Mouse (Mus musculus): ENCODE data around the gene Syngr3. TPM values are rescaled to one million over a fixed set of nuclear protein-coding genes. Genes with fewer than 3 reads are reported as not detected.

Syngr3 gene
- polyA plus RNA-seq, 1 experiment from 2014 or later: 4.6 TPM

DNA sequence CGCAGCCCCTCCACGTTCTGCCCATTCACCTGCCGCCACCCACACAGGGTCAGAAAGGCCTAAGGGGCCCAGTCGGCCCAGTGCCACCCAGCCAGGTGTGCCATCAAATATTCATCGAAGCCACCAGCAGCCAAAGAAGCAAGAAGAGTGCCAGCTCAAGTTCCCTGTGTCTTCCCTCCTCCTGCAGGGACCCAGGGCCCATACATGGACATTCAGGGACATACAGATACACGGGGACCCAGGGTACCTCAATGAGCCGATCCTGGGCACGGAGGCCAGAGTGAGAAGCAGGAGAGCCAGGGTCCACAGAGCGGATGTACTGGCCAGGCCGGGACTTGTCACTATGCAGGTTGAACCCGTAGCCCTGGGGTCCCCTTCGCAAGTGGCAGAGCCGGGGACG lies 47.8 kb downstream of the Syngr3 start:
- Histone ChIP-seq H3K4me3 (no peak overlapping the region), H3K27ac (no peak overlapping the region), H3K4me2 (no peak overlapping the region), H3K36me3 (peaks cover 48% of the 10 kb centered on the region), H3K27me3 (no peaks in the 10 kb centered on the region), H3K4me1 (peaks cover 48% of the 10 kb centered on the region), H3K9ac (no peak overlapping the region), H3K9me3 (no peaks in the 10 kb centered on the region)
- ATAC-seq (ENCODE audit: insufficient number of reproducible peaks, insufficient read depth, low FRiP score, low TSS enrichment, low read depth): no peak
- 92% methylated on average over 14 of the region's 14 CpGs for WGBS

DNA sequence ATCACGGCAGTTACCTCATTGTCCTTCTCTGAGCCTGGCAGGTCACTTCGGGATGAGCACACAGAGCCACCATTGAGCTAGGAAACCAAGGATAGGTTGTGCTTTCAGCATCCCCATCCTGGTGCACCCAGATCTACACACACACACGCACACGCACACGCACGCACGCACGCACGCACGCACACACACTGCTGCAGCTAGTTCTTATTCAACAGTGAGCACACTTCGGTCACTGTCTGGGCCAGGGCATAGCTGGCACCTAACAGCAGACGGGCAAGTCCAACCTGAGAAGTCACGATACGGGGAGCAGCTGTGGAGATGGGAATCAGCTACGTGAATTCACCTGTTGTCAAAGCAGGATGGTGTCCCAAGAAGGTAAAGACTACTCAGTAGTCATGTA lies 49.2 kb downstream of the Syngr3 start:
- Histone ChIP-seq H3K9me3 (no peaks in the 10 kb centered on the region), H3K4me3 (no peak overlapping the region), H3K27ac (peak overlapping the region; percentile 95), H3K36me3 (peaks cover 55% of the 10 kb centered on the region), H3K9ac (no peak overlapping the region), H3K4me2 (no peak overlapping the region; the same call in 1 of the 2 replicates), H3K4me1 (peaks cover 48% of the 10 kb centered on the region), H3K27me3 (no peaks in the 10 kb centered on the region)
- 92% methylated on average over 15 of the region's 15 CpGs for WGBS
- no peak for ATAC-seq (ENCODE audit: insufficient number of reproducible peaks, insufficient read depth, low FRiP score, low TSS enrichment, low read depth)

DNA sequence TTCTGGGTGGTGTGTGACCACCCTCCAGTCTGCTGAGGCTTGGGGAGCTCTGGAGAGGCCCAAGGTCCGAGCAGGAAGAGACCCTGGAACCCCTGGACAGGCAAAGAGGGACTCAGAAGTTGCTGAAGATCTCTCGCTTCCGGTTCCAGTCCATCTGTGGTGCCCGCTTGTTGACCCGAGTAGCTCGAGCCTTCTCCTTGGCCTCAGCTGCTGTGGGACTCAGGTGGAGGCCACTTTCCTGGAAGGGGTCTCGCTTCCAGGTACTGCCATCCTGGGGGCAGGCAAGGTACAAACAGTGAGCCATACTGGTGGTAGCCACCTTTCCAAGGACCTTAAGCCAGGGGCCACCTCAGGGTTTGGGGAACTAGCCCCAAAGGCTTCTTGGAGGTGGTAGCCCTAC lies 49.6 kb downstream of the Syngr3 start:
- H3K27ac ChIP-seq: peak overlapping the region; percentile 95
- H3K4me3 ChIP-seq: no peak overlapping the region
- H3K36me3 ChIP-seq: peaks cover 51% of the 10 kb centered on the region
- H3K27me3 ChIP-seq: no peaks in the 10 kb centered on the region
- peak overlapping the region; percentile 65; the same call in 1 of the 2 replicates for H3K9ac ChIP-seq
- peak overlapping the region; percentile 37 for H3K4me2 ChIP-seq
- H3K9me3 ChIP-seq: no peaks in the 10 kb centered on the region
- H3K4me1 ChIP-seq: peaks cover 43% of the 10 kb centered on the region
- WGBS: 88% methylated on average over 7 of the region's 7 CpGs
- ATAC-seq (ENCODE audit: insufficient number of reproducible peaks, insufficient read depth, low FRiP score, low TSS enrichment, low read depth): no peak

DNA sequence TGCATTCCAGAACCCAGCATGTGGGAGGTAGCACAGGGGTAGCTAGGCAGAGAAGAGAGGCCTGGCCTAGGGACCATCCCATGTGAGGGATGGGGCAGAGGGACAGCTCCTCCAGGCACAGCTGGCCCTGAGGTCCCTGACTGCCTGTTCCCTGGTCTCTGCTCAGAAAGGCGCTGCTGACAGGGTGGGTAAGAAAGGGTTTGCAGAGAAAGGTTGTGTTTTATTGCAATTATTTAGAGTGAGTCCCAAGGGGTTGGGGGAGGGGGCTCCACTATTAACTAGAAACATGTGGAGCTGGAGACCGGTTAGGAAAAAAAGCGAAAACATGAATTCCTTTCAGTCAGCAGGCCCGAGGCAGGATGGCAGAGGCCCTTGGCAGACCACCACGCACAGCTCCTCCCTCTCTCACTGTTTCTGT lies 50.2 kb downstream of the Syngr3 start:
- peak overlapping the region; percentile 37 for H3K4me2 ChIP-seq
- 13% methylated on average over 5 of the region's 5 CpGs for WGBS
- no peak overlapping the region for H3K4me3 ChIP-seq
- peaks cover 50% of the 10 kb centered on the region for H3K36me3 ChIP-seq
- H3K9me3 ChIP-seq: no peaks in the 10 kb centered on the region
- ATAC-seq (ENCODE audit: insufficient number of reproducible peaks, insufficient read depth, low FRiP score, low TSS enrichment, low read depth): peak; percentile 73
- H3K27ac ChIP-seq: peak overlapping the region; percentile 95
- no peaks in the 10 kb centered on the region for H3K27me3 ChIP-seq
- H3K4me1 ChIP-seq: peaks cover 38% of the 10 kb centered on the region
- H3K9ac ChIP-seq: peak overlapping the region; percentile 65

DNA sequence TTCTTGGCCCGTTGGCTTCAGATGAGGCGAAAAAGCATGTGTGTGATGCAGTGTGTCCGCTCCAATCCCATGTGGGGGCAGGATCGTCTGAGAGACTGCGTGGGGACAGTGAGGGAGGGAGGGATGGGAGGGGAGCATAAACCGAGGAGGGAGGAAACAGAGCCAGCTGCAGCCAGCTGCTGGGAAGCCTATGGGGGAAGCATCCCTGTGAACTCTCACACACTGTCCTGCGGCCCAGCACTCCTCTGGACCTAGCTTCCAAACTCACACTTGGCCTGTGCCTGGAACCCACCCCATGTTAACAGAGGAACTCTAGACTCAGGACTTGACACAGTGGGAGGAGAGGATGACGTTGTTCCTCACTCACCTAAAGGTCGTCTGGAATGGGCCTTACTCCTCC lies 50.9 kb downstream of the Syngr3 start:
- peaks cover 32% of the 10 kb centered on the region for H3K4me1 ChIP-seq
- no peak for ATAC-seq (ENCODE audit: insufficient number of reproducible peaks, insufficient read depth, low FRiP score, low TSS enrichment, low read depth)
- peaks cover 50% of the 10 kb centered on the region for H3K36me3 ChIP-seq
- WGBS: 41% methylated on average over 9 of the region's 9 CpGs
- no peaks in the 10 kb centered on the region for H3K9me3 ChIP-seq
- no peaks in the 10 kb centered on the region for H3K27me3 ChIP-seq
- no peak overlapping the region for H3K4me3 ChIP-seq
- peak overlapping the region; percentile 95 for H3K27ac ChIP-seq
- H3K9ac ChIP-seq: 0 out of 2 replicates have a peak overlapping the region, but pooled peaks have one; percentile 65
- 0 out of 2 replicates have a peak overlapping the region, but pooled peaks have one; percentile 37 for H3K4me2 ChIP-seq

DNA sequence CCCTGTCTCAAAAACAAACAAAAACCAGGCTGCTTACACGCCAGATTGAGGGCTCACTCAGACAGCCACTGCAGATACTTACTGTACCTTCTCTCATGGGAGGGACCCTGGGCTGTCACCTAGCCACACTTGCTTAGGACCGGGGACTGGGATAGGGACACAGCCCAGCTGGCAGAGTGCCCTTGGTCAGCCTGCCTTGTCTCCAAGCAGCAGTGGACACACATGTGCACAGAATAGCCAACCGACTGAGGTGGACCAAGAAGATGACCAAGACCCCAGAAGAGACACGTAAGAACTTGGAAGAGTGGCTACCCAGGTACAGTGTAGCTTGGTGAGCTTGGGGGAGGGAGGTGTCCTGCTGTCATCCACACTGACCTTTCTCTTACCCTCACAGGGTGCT lies 51.5 kb downstream of the Syngr3 start:
- Histone ChIP-seq H3K4me3 (no peak overlapping the region), H3K27ac (peak overlapping the region; percentile 95), H3K27me3 (no peaks in the 10 kb centered on the region), H3K9me3 (no peaks in the 10 kb centered on the region), H3K4me2 (no peak overlapping the region), H3K4me1 (peaks cover 33% of the 10 kb centered on the region), H3K36me3 (peaks cover 50% of the 10 kb centered on the region), H3K9ac (no peak overlapping the region)
- ATAC-seq (ENCODE audit: insufficient number of reproducible peaks, insufficient read depth, low FRiP score, low TSS enrichment, low read depth): no peak
- WGBS: 90% methylated on average over 4 of the region's 4 CpGs

DNA sequence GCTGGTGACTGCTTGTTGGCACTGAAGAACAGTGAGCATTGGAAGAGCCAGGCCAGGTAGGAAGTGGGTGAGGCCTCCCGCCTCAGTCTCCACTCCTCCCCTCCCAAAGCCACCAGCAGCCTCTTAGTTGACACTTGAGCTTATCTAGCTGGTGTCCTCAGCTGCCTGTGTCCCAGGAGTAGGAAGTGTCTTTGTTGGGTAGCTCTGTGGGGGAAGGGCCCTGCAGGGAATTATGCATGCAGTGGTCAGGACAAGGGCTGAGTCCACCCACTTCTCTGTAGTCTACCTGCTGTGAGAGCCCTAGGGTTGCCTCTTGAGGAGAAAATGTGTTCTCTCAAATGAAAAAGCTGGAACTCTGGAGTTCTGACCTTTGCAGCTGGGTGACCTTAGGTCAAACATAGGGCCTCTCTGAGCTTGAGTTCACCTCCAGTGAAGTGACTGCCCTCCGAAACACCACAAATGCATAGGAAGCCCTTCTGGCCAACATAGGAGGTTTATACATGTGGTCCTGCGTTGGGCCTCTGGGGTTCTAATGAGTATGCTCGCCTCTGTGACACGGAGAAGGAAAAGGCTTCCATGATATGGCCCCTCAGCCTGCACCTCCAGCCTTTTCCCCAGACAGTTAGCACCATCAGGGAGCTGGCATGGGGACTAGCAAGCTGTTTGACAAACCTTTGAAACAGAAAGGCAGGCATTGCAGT lies 52.8 kb downstream of the Syngr3 start:
- peaks cover 40% of the 10 kb centered on the region for H3K4me1 ChIP-seq

DNA sequence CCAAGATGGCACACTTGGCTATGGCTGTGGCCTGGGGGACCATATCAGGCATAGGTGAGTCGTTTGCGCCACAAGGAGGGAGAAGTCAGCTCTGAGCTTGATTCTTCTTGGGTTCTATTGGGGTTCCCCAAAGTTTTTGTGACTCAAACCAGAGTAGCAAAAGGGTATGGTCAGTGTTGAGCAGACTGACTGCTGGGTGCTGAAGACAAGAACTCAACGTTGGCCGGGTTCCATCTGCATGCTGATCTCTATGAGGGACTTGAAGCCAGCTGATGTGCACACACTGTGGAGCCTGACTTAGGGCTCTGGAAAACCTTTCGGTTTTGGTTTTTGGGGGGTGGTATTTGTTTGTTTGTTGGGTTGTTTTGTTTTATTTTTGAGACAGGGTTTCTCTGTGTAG lies 54.1 kb downstream of the Syngr3 start:
- Histone ChIP-seq H3K9me3 (no peaks in the 10 kb centered on the region), H3K4me3 (no peak overlapping the region), H3K4me1 (peaks cover 44% of the 10 kb centered on the region), H3K27me3 (no peaks in the 10 kb centered on the region), H3K9ac (no peak overlapping the region), H3K27ac (no peak overlapping the region), H3K36me3 (peaks cover 33% of the 10 kb centered on the region), H3K4me2 (no peak overlapping the region)
- 92% methylated on average over 5 of the region's 5 CpGs for WGBS
- ATAC-seq (ENCODE audit: insufficient number of reproducible peaks, insufficient read depth, low FRiP score, low TSS enrichment, low read depth): no peak

More for the DNA sequence above, 52.8 kb downstream of the Syngr3 start:
- H3K36me3 ChIP-seq: peaks cover 39% of the 10 kb centered on the region
- no peak overlapping the region for H3K4me2 ChIP-seq
- H3K4me3 ChIP-seq: no peak overlapping the region
- no peaks in the 10 kb centered on the region for H3K9me3 ChIP-seq
- no peaks in the 10 kb centered on the region for H3K27me3 ChIP-seq
- H3K27ac ChIP-seq: no peak overlapping the region
- H3K9ac ChIP-seq: 0 out of 2 replicates have a peak overlapping the region, but pooled peaks have one; percentile 11
- 67% methylated on average over 5 of the region's 5 CpGs for WGBS
- no peak for ATAC-seq (ENCODE audit: insufficient number of reproducible peaks, insufficient read depth, low FRiP score, low TSS enrichment, low read depth)

Other genes starting within 250 kb of the Syngr3 start
- 3.5 and 5.5 TPM in 2 replicates for gene Dnase1l2, start 246.8 kb downstream of the Syngr3 start, polyA plus RNA-seq (2015; fragmentation: Nextera tagmentation; extraction: Ambion mirVana)
- gene E4f1, start 219.6 kb downstream of the Syngr3 start, polyA plus RNA-seq (2015; fragmentation: Nextera tagmentation; extraction: Ambion mirVana): 44.4 and 46.4 TPM in 2 replicates
- gene Pgp, start 219.6 kb downstream of the Syngr3 start, polyA plus RNA-seq (2015; fragmentation: Nextera tagmentation; extraction: Ambion mirVana): 47.4 and 48.7 TPM in 2 replicates
- gene Bricd5, start 216.1 kb downstream of the Syngr3 start, polyA plus RNA-seq (2015; fragmentation: Nextera tagmentation; extraction: Ambion mirVana): not detected in 2 replicates
- gene Mlst8, start 210.9 kb downstream of the Syngr3 start, polyA plus RNA-seq (2015; fragmentation: Nextera tagmentation; extraction: Ambion mirVana): 32.5 and 33.2 TPM in 2 replicates
- gene Caskin1, start 201.4 kb downstream of the Syngr3 start, polyA plus RNA-seq (2015; fragmentation: Nextera tagmentation; extraction: Ambion mirVana): 3.5 and 5.4 TPM in 2 replicates
- 96.1 and 97.1 TPM in 2 replicates for gene Traf7, start 162.0 kb downstream of the Syngr3 start, polyA plus RNA-seq (2015; fragmentation: Nextera tagmentation; extraction: Ambion mirVana)
- 2.8 and 3.3 TPM in 2 replicates for gene Rab26, start 155.7 kb downstream of the Syngr3 start, polyA plus RNA-seq (2015; fragmentation: Nextera tagmentation; extraction: Ambion mirVana)
- 24.1 and 30.6 TPM in 2 replicates for gene Pkd1, start 140.1 kb downstream of the Syngr3 start, polyA plus RNA-seq (2015; fragmentation: Nextera tagmentation; extraction: Ambion mirVana)
- gene Tsc2, start 57.3 kb downstream of the Syngr3 start, polyA plus RNA-seq (2015; fragmentation: Nextera tagmentation; extraction: Ambion mirVana): 60.9 and 69.9 TPM in 2 replicates
- gene Nthl1, start 57.3 kb downstream of the Syngr3 start, polyA plus RNA-seq (2015; fragmentation: Nextera tagmentation; extraction: Ambion mirVana): 24.2 TPM in 2 replicates
- 50.2 and 50.4 TPM in 2 replicates for gene Slc9a3r2, start 39.6 kb downstream of the Syngr3 start, polyA plus RNA-seq (2015; fragmentation: Nextera tagmentation; extraction: Ambion mirVana)
- gene Npw, start 31.5 kb downstream of the Syngr3 start, polyA plus RNA-seq (2015; fragmentation: Nextera tagmentation; extraction: Ambion mirVana): 0.74 and 1.2 TPM in 2 replicates
- gene Zfp598, start 20.3 kb downstream of the Syngr3 start, polyA plus RNA-seq (2015; fragmentation: Nextera tagmentation; extraction: Ambion mirVana): 21.4 and 22.1 TPM in 2 replicates
- gene Gfer, start 6.2 kb upstream of the Syngr3 start, polyA plus RNA-seq (2015; fragmentation: Nextera tagmentation; extraction: Ambion mirVana): 43.8 and 49.0 TPM in 2 replicates
- gene Noxo1, start 6.3 kb upstream of the Syngr3 start, polyA plus RNA-seq (2015; fragmentation: Nextera tagmentation; extraction: Ambion mirVana): 2.6 and 3.5 TPM in 2 replicates
- gene Tbl3, start 17.7 kb upstream of the Syngr3 start, polyA plus RNA-seq (2015; fragmentation: Nextera tagmentation; extraction: Ambion mirVana): 74.2 and 81.6 TPM in 2 replicates
- gene Rnf151, start 28.1 kb upstream of the Syngr3 start, polyA plus RNA-seq (2015; fragmentation: Nextera tagmentation; extraction: Ambion mirVana): 0.20 and 0.23 TPM in 2 replicates
- 1,313 and 1,443 TPM in 2 replicates for gene Rps2, start 28.2 kb upstream of the Syngr3 start, polyA plus RNA-seq (2015; fragmentation: Nextera tagmentation; extraction: Ambion mirVana)
- 217 and 229 TPM in 2 replicates for gene Ndufb10, start 34.5 kb upstream of the Syngr3 start, polyA plus RNA-seq (2015; fragmentation: Nextera tagmentation; extraction: Ambion mirVana)
- gene Rpl3l, start 37.9 kb upstream of the Syngr3 start, polyA plus RNA-seq (2015; fragmentation: Nextera tagmentation; extraction: Ambion mirVana): not detected in 2 replicates
- gene Msrb1, start 46.7 kb upstream of the Syngr3 start, polyA plus RNA-seq (2015; fragmentation: Nextera tagmentation; extraction: Ambion mirVana): 27.8 and 27.9 TPM in 2 replicates
- gene Hs3st6, start 63.0 kb upstream of the Syngr3 start, polyA plus RNA-seq (2015; fragmentation: Nextera tagmentation; extraction: Ambion mirVana): 17.9 and 21.6 TPM in 2 replicates
- 0.19 TPM in 1 of 2 replicates, not detected in the other for gene Meiob, start 114.3 kb upstream of the Syngr3 start, polyA plus RNA-seq (2015; fragmentation: Nextera tagmentation; extraction: Ambion mirVana)
- 28.3 and 28.4 TPM in 2 replicates for gene Hagh, start 150.2 kb upstream of the Syngr3 start, polyA plus RNA-seq (2015; fragmentation: Nextera tagmentation; extraction: Ambion mirVana)
- gene Fahd1, start 160.4 kb upstream of the Syngr3 start, polyA plus RNA-seq (2015; fragmentation: Nextera tagmentation; extraction: Ambion mirVana): 20.3 and 22.4 TPM in 2 replicates
- 0.37 and 0.42 TPM in 2 replicates for gene Igfals, start 176.0 kb upstream of the Syngr3 start, polyA plus RNA-seq (2015; fragmentation: Nextera tagmentation; extraction: Ambion mirVana)
- 46.3 and 51.5 TPM in 2 replicates for gene Nubp2, start 196.4 kb upstream of the Syngr3 start, polyA plus RNA-seq (2015; fragmentation: Nextera tagmentation; extraction: Ambion mirVana)
- gene Spsb3, start 196.7 kb upstream of the Syngr3 start, polyA plus RNA-seq (2015; fragmentation: Nextera tagmentation; extraction: Ambion mirVana): 39.3 and 43.2 TPM in 2 replicates
- 31.9 and 34.4 TPM in 2 replicates for gene Eme2, start 205.1 kb upstream of the Syngr3 start, polyA plus RNA-seq (2015; fragmentation: Nextera tagmentation; extraction: Ambion mirVana)
- gene Mrps34, start 205.2 kb upstream of the Syngr3 start, polyA plus RNA-seq (2015; fragmentation: Nextera tagmentation; extraction: Ambion mirVana): 86.1 and 93.0 TPM in 2 replicates
- 48.9 and 58.2 TPM in 2 replicates for gene Nme3, start 206.5 kb upstream of the Syngr3 start, polyA plus RNA-seq (2015; fragmentation: Nextera tagmentation; extraction: Ambion mirVana)
- 41.6 and 43.0 TPM in 2 replicates for gene Mapk8ip3, start 247.0 kb upstream of the Syngr3 start, polyA plus RNA-seq (2015; fragmentation: Nextera tagmentation; extraction: Ambion mirVana)